Mouse (Mus musculus) c-Kit-negative CD71-positive TER-119-positive erythroid progenitor cells, embryonic 14.5 days (primary cell): ENCODE results near the gene Rnf168.
"Not testable (repeated sequence)": the region's sequence is repeated elsewhere in the genome, so short reads cannot be mapped to it uniquely, and the experiment has no call there.

Experiments used
- DNase-seq: peaks from one replicate; pipeline ENCODE4 v3.0.0-alpha.2; 2013; ENCODE audit warnings: low read depth, low spot score

The Rnf168 gene

GRCm38 (mm10) chr16:32277308-32278256, at the start of gene Rnf168:
Gene Rnf168, plus strand, starts transcription at chr16:32277459.
- peak; percentile 82 for DNase-seq

GRCm38 (mm10) chr16:32232050-32232449, 45.2 kb upstream of the Rnf168 start:
- not testable (repeated sequence) for DNase-seq

- no peak for DNase-seq
Measured at GRCm38 (mm10) chr16:32237930-32238680, 39.2 kb upstream of the Rnf168 start.

- no peak for DNase-seq
Measured at GRCm38 (mm10) chr16:32239428-32240312, 37.6 kb upstream of the Rnf168 start.

- no peak for DNase-seq
Measured at GRCm38 (mm10) chr16:32243901-32244300, 33.4 kb upstream of the Rnf168 start.

- peak; percentile 44 for DNase-seq
Measured at GRCm38 (mm10) chr16:32246351-32246791, 30.9 kb upstream of the Rnf168 start.

GRCm38 (mm10) chr16:32246952-32247370, 30.3 kb upstream of the Rnf168 start, which contains the start of the genes Fbxo45 and Wdr53:
Gene Fbxo45, minus strand, starts transcription at chr16:32247158.
Gene Wdr53, plus strand, starts transcription at chr16:32247227.
- peak; percentile 92 for DNase-seq

- DNase-seq, result not testable (repeated sequence)
Measured at GRCm38 (mm10) chr16:32264225-32264624, 13.0 kb upstream of the Rnf168 start.

GRCm38 (mm10) chr16:32271291-32271690, 6.0 kb upstream of the Rnf168 start, which contains the start of gene Smco1:
Gene Smco1, plus strand, starts transcription at chr16:32271468.
- DNase-seq, result no peak

- peak; percentile 31 for DNase-seq
Measured at GRCm38 (mm10) chr16:32273338-32273737, 3.9 kb upstream of the Rnf168 start.

- no peak for DNase-seq
Measured at GRCm38 (mm10) chr16:32275041-32275440, 2.2 kb upstream of the Rnf168 start.

GRCm38 (mm10) chr16:32275830-32276229, 1.4 kb upstream of the Rnf168 start:
- no peak for DNase-seq

- DNase-seq, result peak; percentile 16
Measured at GRCm38 (mm10) chr16:32278396-32278795, 1.1 kb downstream of the Rnf168 start.

- no peak for DNase-seq
Measured at GRCm38 (mm10) chr16:32280211-32280610, 3.0 kb downstream of the Rnf168 start.

- no peak for DNase-seq
Measured at GRCm38 (mm10) chr16:32282608-32283007, 5.3 kb downstream of the Rnf168 start.

- DNase-seq, result no peak
Measured at GRCm38 (mm10) chr16:32291821-32292220, 14.6 kb downstream of the Rnf168 start.

GRCm38 (mm10) chr16:32299617-32300016, 22.4 kb downstream of the Rnf168 start:
- DNase-seq, result not testable (repeated sequence)

- DNase-seq, result no peak
Measured at GRCm38 (mm10) chr16:32303046-32303445, 25.8 kb downstream of the Rnf168 start.

- no peak for DNase-seq
Measured at GRCm38 (mm10) chr16:32303886-32304285, 26.6 kb downstream of the Rnf168 start.

- DNase-seq, result no peak
Measured at GRCm38 (mm10) chr16:32311970-32312369, 34.7 kb downstream of the Rnf168 start.

GRCm38 (mm10) chr16:32312386-32312785, 35.1 kb downstream of the Rnf168 start:
- DNase-seq, result no peak
